In the genomic region with DNA sequence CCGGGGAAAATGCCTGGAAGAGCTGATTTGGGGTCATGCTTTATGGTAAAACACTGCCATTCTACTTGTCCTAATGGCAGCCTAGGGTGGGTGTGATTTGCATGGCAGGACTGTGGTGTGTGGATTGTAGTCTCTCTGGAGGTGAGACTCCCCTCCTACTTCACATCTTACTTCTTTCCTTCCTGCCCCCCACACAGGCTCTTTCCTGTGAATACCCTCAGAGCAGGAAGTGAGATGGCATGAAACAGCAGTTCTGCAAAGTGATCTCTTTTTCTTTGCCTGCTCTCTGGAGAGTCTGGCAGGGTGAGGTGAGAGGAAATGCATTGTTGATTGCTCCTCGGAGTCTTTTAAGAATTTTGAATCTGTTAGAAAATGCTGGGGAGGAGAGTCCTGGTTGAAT, we compare ENCODE assay signal across 11 mouse cellular contexts.
"Had no signal": no experiment of that assay in that cellular context is flagged by ENCODE, and none has a peak within 500 bp of the region (broad histone marks: within the 10 kb centered on the region; RNA-seq: fewer than 3 reads in every experiment).

No protein-coding gene starts in this region.

- H3K27me3 ChIP-seq: liver, embryonic 15.5 days; midbrain, embryonic 12.5 days had no signal

- H3K36me3 ChIP-seq: limb, embryonic 10.5 days; liver, embryonic 15.5 days; midbrain, embryonic 12.5 days had no signal

- ATAC-seq: lung, postnatal 0 days had no signal

- DNase-seq: lung, adult 2 months; lung, postnatal 36 days; thymus, postnatal 14 days had no signal

- H3K4me1 ChIP-seq: limb, embryonic 10.5 days; liver, embryonic 15.5 days; midbrain, embryonic 12.5 days had no signal

- H3K9me3 ChIP-seq: limb, embryonic 10.5 days; liver, embryonic 15.5 days; megakaryocyte, embryonic 14.5 days; midbrain, embryonic 12.5 days had no signal

- H3K4me2 ChIP-seq: liver, embryonic 11.5 days; liver, embryonic 15.5 days; midbrain, embryonic 12.5 days had no signal

- H3K27ac ChIP-seq: left cerebral cortex, adult 2 months; limb, embryonic 10.5 days; liver, embryonic 15.5 days; midbrain, embryonic 12.5 days; stomach, postnatal 0 days had no signal

- H3K9ac ChIP-seq: liver, embryonic 15.5 days; midbrain, embryonic 12.5 days had no signal

- H3K4me3 ChIP-seq: left cerebral cortex, adult 2 months; limb, embryonic 10.5 days; liver, embryonic 15.5 days; megakaryocyte, embryonic 14.5 days; midbrain, embryonic 12.5 days had no signal
